Mouse (Mus musculus): ENCODE measurements around the gene Cpt1c.
"Not testable (repeated sequence)": the region's sequence is repeated elsewhere in the genome, so short reads cannot be mapped to it uniquely, and the experiment has no call there.

Cpt1c gene

GRCm38 (mm10) chr7:44974383-44975116 is at the start of gene Cpt1c:
Gene Cpt1c, minus strand, starts transcription at chr7:44974851.
- CTCF ChIA-PET, result no interaction called here

- CTCF ChIA-PET, result not testable (repeated sequence)
Observed at GRCm38 (mm10) chr7:45023711-45024110, 49.1 kb upstream of the Cpt1c start.

GRCm38 (mm10) chr7:45020225-45020624 is 45.6 kb upstream of the Cpt1c start:
- CTCF ChIA-PET, result no interaction called here

- CTCF ChIA-PET, result no interaction called here
Observed at GRCm38 (mm10) chr7:45019031-45019571, 44.5 kb upstream of the Cpt1c start.

GRCm38 (mm10) chr7:45017242-45018061 is 42.8 kb upstream of the Cpt1c start, which contains the start of gene Rras:
Gene Rras, plus strand, starts transcription at chr7:45017961.
- CTCF ChIA-PET, result interaction anchor here (0.6 kb wide), 1 partner anchor 379 kb away, joined by 4 read pairs; no protein-coding TSS in a partner anchor

GRCm38 (mm10) chr7:45016761-45017160 is 42.1 kb upstream of the Cpt1c start:
- CTCF ChIA-PET, result interaction anchor here (0.7 to 0.8 kb wide), 3 partner anchors 118 to 688 kb away, joined by 3 to 5 read pairs (median 3); partner anchors contain the start of gene Dbp

- CTCF ChIA-PET, result interaction anchor here (0.6 to 0.8 kb wide), 7 partner anchors 19 to 689 kb away, joined by 3 to 19 read pairs (median 4); partner anchors contain the start of genes Dbp and Irf3
Observed at GRCm38 (mm10) chr7:45015957-45016612, 41.4 kb upstream of the Cpt1c start, which contains the start of gene Scaf1. Gene Scaf1, minus strand, starts transcription at chr7:45016363.

- CTCF ChIA-PET, result interaction anchor here (0.6 kb wide), 1 partner anchor 33 kb away, joined by 7 read pairs; no protein-coding TSS in a partner anchor
Observed at GRCm38 (mm10) chr7:45015344-45015956, 40.8 kb upstream of the Cpt1c start.

GRCm38 (mm10) chr7:45014096-45014451 is 39.4 kb upstream of the Cpt1c start:
- CTCF ChIA-PET, result no interaction called here

GRCm38 (mm10) chr7:45013366-45014095 is 38.9 kb upstream of the Cpt1c start:
- CTCF ChIA-PET, result interaction anchor here (0.6 kb wide), 1 partner anchor 54 kb away, joined by 4 read pairs; no protein-coding TSS in a partner anchor

- CTCF ChIA-PET, result interaction anchor here (0.6 kb wide), 1 partner anchor 55 kb away, joined by 4 read pairs; no protein-coding TSS in a partner anchor
Observed at GRCm38 (mm10) chr7:45012824-45013223, 38.2 kb upstream of the Cpt1c start.

- CTCF ChIA-PET, result interaction anchor here (0.6 kb wide), 1 partner anchor 35 kb away, joined by 4 read pairs; no protein-coding TSS in a partner anchor
Observed at GRCm38 (mm10) chr7:45012011-45012410, 37.4 kb upstream of the Cpt1c start.

GRCm38 (mm10) chr7:45008411-45008810 is 33.8 kb upstream of the Cpt1c start:
- CTCF ChIA-PET, result no interaction called here

- CTCF ChIA-PET, result no interaction called here
Observed at GRCm38 (mm10) chr7:45007846-45008245, 33.2 kb upstream of the Cpt1c start.

GRCm38 (mm10) chr7:45007141-45007540 is 32.5 kb upstream of the Cpt1c start:
- CTCF ChIA-PET, result no interaction called here

GRCm38 (mm10) chr7:45006503-45006902 is 31.9 kb upstream of the Cpt1c start:
- CTCF ChIA-PET, result no interaction called here

GRCm38 (mm10) chr7:45005321-45005992 is 30.8 kb upstream of the Cpt1c start:
- CTCF ChIA-PET, result no interaction called here

GRCm38 (mm10) chr7:45004546-45004945 is 29.9 kb upstream of the Cpt1c start:
- CTCF ChIA-PET, result no interaction called here

GRCm38 (mm10) chr7:45002440-45002839 is 27.8 kb upstream of the Cpt1c start:
- CTCF ChIA-PET, result no interaction called here

Measured in spleen, embryonic (tissue).